Mouse (Mus musculus) effector memory CD4-positive, alpha-beta T cell, adult 7 months (primary cell): Measurements from ENCODE around the gene Cyp4f17. TPM values are rescaled to one million over a fixed set of nuclear protein-coding genes. Genes with fewer than 3 reads are reported as not detected.

ENCODE experiments used
- polyA plus RNA-seq: library from polyadenylated mRNA; unstranded; fragments of 100-300 nt; shearing (Covaris generic); gene quantifications from one replicate; pipeline ENCODE4 v1.2.1, GENCODE M21; 2017

Gene Cyp4f17
- 1.0 TPM for polyA plus RNA-seq

DNA sequence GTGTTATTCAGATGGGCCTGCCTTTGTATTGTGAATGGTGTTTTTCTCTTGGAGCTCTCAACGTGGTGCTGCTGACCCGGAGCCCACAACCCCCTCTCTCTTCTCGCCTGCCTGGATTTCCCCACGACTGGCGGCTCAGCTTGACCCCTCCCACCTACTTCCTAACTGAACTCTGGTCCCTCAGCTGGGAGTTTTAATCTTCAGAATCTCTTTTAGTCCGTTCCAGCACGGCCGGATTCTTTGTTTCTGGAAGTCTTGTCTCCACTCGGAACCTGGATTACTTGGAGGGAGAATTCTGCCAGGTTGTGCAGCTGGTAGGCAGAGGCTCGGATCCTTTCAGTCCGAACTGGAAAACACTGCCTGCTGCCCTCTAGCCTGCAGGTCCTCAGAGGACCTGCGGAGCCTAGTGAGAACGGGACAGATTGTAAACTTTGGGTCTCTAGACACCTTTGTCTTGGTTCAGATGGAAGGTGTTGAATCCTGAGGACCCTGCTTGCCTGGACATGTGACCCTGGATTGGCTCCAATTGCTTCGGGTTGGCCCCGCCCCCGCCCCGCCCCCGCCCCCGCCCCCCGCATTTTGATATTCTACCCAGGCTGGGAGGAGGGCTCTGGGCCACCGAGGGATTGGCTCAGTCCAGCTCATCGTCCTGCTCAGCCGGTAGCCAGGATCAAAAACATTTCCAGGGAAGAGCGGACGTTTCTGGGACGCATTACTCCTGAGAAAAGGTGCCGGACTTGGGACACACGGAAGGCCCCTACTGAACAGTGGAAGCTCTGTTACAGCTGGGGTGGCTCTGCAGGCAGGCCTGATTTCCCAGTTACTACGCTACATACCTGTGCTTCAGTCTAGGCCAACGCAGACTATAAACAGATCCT is at the start of gene Cyp4f17:
TSS of gene Cyp4f17 (plus strand) at position 200 of the 878 bp plus-strand sequence.

DNA sequence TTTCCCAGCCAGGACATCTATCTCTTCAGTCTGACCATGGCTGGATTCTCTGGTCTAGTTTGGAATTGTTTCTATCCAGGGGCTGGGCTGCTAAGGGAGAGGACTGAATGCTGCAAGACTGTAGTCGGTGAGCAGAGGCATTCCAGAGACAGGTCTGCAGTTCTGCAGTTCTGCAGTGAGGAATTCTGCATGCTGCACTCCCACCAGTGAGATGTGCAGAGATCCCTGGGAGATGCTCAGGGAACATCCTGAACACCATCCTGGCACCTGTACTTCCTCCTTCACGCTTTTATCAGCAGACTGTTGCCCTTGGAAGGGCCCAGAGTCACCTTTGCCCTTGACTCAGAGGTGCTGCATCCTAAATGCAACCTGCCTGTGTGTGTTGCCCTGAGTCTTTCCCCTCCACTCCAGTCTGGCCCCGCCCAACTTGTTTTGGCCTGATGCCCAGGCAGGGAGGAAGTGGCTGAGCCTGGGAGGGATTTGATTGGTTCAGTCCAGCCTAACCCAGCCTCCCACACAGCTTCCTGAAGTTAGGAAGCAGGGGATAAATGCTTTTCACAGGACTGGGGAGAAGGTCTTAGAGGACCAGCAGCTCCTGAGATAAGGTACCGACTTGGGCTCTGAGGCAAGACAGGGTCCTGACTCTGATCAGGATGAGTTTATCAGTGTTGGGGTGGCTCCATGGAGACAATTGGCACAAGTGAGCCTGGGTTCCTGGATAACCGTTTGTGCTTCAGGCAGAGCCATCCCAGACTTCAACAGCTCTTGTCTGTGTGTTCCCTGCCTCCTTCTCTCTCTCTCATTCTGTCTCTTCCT is 30.4 kb downstream of the Cyp4f17 start, which contains the start of gene Cyp4f16:
TSS of gene Cyp4f16 (plus strand) at position 508 of the 816 bp plus-strand sequence.

Other genes with a start within 250 kb of the Cyp4f17 start
- gene Brd4, start 221.3 kb upstream of the Cyp4f17 start, polyA plus RNA-seq, result 238 TPM
- gene Akap8, start 184.8 kb upstream of the Cyp4f17 start, polyA plus RNA-seq, result 211 TPM
- gene Akap8l, start 155.4 kb upstream of the Cyp4f17 start, polyA plus RNA-seq, result 181 TPM
- 15.8 TPM for gene Wiz, start 116.6 kb upstream of the Cyp4f17 start, polyA plus RNA-seq
- gene Rasal3, start 102.5 kb upstream of the Cyp4f17 start, polyA plus RNA-seq, result 524 TPM
- 34.3 TPM for gene Pglyrp2, start 81.9 kb upstream of the Cyp4f17 start, polyA plus RNA-seq
- gene Cyp4f39, start 53.3 kb upstream of the Cyp4f17 start, polyA plus RNA-seq, result not detected
- gene Cyp4f16, start 30.5 kb downstream of the Cyp4f17 start, polyA plus RNA-seq, result 13.9 TPM
- not detected for gene Cyp4f37, start 115.3 kb downstream of the Cyp4f17 start, polyA plus RNA-seq
- gene Cyp4f40, start 152.8 kb downstream of the Cyp4f17 start, polyA plus RNA-seq, result 0.23 TPM
- gene Cyp4f15, start 179.6 kb downstream of the Cyp4f17 start, polyA plus RNA-seq, result not detected